Mouse (Mus musculus) left cerebral cortex, postnatal 36 days (tissue): ENCODE results near the gene Figla. TPM values are rescaled to one million over a fixed set of nuclear protein-coding genes. Genes with fewer than 3 reads are reported as not detected.
"Not testable (repeated sequence)": the region's sequence is repeated elsewhere in the genome, so short reads cannot be mapped to it uniquely, and the experiment has no call there.

Experiments
- DNase-seq, 2 experiments: peaks; one replicate each; pipeline ENCODE4 v3.0.0; 2021 to 2022; ENCODE audit warnings: low spot score in 2 of 2, mixed read lengths in 1 of 2
- intact Hi-C: fragments of 180-260 bp; cut with DNase I; formaldehyde crosslinking; loops from one replicate; pipeline ENCODE4 v1.15.1; 2025
- total RNA-seq, 2 experiments: library from RNA; stranded (reverse); gene quantifications; 2 replicates each; pipeline ENCODE4 v1.2.3; 2021

Figla gene
- total RNA-seq = not detected

DNA sequence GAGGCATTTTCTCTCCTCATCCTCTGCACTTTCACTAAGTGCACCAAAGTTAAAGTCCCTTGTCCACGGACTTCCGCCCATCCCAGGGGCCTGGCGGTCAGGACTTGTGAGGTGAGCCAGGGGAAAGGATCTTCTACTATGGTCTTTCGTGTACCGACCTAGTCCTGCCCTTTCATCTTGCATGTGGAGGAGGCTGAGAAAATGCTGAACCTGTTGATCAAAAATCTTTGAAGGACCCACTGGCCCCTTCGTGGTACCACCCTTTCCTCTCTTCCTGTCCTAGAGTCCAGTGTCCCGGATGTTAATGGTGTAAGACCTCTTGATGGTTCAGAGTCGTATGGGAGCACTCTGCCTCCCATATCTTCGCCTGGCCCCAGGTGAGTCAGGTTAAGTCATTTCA, at the start of gene Figla:
TSS of gene Figla (plus strand) at position 301 of the 400 bp plus-strand sequence.
- intact Hi-C loops = no loop called here
- DNase-seq = no peak

DNA sequence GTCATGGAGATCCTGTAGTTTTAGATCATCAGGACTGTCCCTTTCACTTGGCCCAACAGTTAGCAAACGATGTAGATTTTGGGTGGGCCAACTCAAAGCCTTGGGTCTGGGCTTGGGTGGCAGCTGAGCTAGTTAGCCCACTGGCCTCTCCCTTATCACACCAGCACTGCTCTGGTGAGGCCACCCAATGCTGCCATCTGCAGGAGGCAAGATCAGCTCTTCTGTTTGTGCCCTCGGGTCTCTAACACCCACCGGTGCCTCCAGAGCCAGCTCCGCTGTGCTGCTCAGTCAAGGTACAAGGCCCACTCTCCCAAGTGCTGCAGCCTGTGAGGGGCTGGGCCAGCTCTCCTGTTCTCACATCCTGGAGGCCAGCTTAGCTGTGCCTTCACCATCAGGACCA, 49.3 kb upstream of the Figla start:
- intact Hi-C loops = no loop called here
- no peak for DNase-seq

DNA sequence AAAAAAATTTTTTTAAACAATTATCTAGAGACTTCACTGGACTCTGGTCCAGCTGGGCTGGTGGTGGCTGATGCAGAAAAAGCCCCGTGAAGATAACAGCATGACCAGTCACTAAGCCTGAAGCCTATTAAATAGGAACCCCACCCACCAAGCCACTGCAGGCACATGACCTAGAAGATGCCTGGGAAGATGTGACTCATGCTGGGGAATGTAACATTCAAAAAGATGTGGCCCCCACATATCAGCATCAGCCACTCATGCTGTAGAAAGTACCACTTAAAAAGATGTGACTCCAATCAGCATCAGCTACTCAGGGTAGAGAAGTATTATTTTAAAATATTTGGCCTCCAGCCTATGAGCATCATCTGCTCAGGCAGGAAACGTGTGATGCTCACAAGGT, 46.1 kb upstream of the Figla start:
- intact Hi-C loops = loop anchor here (5.0 kb wide), 1 partner anchor 37 kb away; no protein-coding TSS in a partner anchor
- no peak for DNase-seq

DNA sequence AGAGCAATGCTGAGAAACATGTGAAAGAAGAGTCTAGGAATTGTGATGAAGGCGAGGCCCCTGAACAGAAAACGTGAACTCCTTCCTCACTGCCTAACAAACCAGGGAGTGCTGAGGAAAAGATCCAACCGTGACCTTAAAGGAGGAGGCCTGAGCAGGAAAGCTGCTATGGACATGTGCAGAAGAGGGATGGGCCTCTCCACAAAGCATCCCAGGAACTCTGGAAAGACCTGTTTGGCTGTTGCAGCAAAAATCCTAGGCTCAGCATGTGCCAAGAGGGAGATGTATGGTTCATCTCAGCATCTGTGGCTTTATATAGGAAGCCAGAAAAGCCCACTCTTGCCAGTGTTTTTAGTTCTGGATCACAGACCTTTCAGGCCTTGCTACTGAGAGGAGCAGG, 43.3 kb upstream of the Figla start:
- DNase-seq = no peak
- intact Hi-C loops = loop anchor here (5.0 kb wide), 1 partner anchor 35 kb away; no protein-coding TSS in a partner anchor

DNA sequence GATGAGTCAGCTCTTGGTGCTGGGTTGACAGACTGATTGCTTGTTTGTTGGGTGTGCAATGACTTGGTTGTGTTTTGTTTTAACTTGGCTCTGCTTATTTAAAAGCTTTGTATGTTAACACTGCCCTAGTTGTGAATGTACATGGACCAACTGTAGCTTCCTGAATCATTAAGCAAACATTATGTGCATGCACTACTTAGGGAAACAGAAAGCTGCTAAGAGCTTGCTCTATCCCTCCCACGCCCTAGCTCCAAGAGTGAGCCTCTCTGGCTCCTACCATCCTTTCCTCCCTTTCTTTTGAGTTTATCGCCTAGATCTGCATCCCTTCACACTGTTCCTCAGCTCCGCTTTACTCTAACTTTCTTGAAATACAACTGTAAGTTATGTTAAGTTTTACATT, 42.6 kb upstream of the Figla start:
- intact Hi-C loops = loop anchor here (5.0 kb wide), 1 partner anchor 34 kb away; no protein-coding TSS in a partner anchor
- DNase-seq = no peak

DNA sequence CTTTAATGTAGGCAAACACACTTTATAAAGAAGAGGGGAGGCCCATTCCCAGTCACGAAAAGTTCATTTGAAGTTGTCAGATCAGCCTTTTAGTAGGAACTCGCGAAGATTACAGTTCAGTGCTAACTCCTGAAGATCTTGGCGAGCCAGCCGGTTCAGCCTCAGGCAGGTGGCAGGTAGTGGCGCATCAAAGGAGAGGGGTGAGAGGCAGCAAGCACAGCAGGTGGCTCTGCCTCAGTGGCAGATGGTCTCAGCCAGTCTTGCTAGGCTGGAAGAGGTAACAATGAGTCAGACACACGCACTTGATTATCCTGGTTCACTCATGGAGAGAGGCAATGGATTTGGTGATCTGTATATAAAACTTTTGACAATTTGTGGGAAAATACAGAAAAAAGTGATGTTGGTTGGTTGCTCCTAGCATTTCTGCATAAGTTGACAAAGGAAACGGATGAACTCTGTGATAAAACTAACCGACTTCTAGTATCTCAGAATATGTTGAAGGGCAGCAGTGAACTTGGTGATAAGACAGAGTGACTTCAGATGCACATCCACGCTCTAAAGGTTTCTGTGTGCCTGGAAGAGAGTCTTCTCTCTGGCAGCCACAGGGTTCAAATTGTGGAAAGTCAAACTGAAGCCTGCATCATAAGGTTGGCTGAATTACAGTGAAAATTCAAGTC, 40.9 kb upstream of the Figla start:
- DNase-seq = no peak
- intact Hi-C loops = loop anchor here (5.0 kb wide), 1 partner anchor 32 kb away; no protein-coding TSS in a partner anchor

DNA sequence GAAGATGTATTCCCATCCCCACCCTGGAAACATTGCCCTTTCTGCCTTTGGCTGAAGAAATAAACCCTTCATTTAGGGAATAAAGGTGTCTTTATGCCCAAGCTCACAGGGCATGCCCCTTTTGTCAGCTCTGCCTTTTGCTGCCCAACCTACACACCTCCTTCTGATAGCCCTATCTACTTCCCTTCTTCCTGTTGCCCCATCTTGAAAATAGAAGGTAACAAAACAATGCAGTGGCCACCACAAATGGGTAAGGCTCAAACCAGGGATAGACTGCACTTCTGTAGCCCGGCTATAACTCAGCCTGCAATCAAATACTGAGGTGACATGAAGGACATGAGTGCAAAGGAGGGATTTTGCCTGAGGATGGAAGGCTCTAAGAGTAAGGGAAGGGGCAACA, 40.2 kb upstream of the Figla start:
- intact Hi-C loops = no loop called here

DNA sequence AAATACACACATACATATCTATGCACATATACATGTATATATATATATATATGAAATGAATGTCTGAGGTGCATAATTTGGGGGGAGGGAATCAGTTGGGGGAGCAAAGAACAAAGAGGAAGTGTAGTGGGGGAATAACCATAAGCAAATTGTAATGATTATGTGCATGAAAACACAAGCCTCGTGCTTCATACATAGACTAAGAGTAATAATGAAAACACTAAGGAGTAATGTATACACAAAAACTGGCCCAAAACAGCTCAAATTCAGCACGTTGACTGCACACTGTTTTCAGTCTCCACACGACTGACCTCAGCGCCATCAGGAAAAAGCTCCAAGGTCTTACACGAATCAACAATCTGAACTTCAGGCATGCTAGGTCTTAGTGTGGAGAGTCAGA, 39.7 kb upstream of the Figla start:
- intact Hi-C loops = no loop called here

More for the DNA sequence above, 40.2 kb upstream of the Figla start:
- DNase-seq = no peak

DNA sequence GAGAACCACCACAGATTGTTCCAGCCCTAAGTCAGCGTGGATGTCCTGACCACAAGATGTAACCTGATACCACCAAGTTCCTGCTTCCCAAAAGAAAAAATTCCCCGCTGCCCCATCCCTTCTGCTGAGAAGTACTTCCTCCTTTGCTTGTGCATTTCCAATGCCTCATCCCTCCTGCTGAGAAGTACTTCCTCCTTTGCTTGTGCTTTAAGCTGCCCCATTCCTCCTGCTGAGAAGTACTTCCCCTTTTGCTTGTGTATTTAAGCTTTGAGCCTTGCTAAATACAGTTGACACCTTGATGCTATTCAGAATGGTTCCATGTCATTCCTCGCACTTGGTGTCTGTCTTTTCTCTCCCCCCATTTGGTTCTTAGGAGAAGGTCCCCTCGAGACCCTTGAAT, 37.2 kb upstream of the Figla start:
- DNase-seq, intact Hi-C loops: not testable (repeated sequence)

More for the DNA sequence above, 39.7 kb upstream of the Figla start:
- no peak for DNase-seq

DNA sequence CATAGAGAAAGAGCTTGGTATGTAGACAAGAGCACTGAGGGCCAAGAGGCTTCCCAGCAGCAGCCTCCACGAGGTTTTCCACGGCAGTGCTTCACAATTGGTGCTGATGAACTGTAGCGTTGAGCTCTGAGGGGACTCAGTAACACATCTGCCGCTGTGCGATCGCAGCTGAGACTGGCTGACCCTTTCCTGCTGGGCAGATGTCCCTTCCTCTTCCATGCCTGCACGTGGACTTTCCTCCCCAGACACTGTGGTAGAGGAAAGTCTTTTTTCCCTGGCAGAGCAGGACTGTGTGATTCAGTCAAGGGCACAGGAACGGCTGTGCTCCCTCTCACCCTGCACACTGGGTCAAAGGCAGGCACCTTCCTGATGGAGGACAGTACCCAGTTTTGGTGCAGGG, 31.6 kb upstream of the Figla start:
- DNase-seq = no peak
- intact Hi-C loops = no loop called here

DNA sequence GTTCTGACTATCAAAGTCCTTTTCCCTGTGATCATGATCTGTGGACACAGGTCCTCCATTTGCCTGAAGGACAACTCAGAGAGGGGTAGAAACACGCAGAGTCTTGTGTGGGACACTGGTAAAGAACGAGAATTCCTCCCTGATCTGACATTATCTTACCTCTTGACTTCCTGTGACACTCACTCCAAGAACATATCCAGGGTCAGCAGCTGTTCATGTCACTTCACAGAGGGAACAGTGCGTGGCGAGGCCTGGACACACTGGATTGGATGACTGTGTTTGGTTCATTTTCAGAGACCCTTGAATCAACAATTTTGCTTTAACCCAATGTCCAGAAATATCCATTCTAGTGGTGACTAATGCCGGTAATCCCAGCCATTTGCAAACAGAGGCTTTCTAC, 26.4 kb upstream of the Figla start:
- intact Hi-C loops = not testable (repeated sequence)

DNA sequence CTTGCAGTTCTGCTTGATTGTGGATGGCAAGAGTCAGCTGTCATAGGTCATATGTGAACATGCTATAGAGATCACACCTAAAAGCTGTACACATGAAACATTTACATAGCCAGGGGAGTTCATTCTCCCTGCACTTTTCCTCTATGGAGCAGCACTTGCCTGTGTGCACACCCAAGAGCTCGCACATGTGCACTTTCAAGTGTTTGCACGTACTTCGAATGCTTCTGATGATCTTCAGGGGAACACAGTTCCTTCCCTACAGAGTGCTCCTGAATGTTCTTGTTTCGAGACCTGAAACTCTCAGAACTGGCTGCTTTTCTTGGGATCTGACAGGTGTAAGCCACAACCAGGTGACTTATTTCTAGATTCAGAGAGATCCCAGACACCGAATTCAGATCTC, 25.2 kb upstream of the Figla start:
- DNase-seq, intact Hi-C loops: not testable (repeated sequence)

More for the DNA sequence above, 26.4 kb upstream of the Figla start:
- not testable (repeated sequence) for DNase-seq

DNA sequence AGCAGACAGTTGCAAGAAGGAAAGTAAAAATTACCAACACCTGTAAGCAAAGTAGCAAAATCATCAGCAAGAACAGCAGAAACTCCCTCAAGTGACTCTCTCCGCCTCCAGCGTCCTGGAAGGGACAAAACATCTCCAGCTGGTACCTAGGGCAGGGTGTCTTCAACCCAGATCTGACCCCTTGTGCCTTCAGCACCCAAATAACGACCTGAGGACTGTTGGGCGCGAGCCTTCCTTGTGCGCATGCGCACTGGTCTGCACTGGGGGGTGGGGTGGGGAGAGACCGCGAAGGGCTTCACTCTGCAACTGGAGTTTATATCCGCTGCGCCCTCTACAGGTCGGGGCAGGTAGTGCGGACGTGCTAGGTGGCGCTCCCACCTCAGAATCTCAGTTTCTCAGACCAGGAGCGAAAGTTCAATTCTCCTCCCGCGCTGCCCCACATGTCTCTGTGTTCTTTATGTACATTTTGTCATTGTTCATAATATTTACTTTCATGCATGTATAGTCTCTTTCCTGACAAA, 12.5 kb upstream of the Figla start:
- no peak for DNase-seq
- intact Hi-C loops = loop anchor here (5.0 kb wide), 1 partner anchor 41 kb away; the partner anchor contains the start of gene Dusp11

DNA sequence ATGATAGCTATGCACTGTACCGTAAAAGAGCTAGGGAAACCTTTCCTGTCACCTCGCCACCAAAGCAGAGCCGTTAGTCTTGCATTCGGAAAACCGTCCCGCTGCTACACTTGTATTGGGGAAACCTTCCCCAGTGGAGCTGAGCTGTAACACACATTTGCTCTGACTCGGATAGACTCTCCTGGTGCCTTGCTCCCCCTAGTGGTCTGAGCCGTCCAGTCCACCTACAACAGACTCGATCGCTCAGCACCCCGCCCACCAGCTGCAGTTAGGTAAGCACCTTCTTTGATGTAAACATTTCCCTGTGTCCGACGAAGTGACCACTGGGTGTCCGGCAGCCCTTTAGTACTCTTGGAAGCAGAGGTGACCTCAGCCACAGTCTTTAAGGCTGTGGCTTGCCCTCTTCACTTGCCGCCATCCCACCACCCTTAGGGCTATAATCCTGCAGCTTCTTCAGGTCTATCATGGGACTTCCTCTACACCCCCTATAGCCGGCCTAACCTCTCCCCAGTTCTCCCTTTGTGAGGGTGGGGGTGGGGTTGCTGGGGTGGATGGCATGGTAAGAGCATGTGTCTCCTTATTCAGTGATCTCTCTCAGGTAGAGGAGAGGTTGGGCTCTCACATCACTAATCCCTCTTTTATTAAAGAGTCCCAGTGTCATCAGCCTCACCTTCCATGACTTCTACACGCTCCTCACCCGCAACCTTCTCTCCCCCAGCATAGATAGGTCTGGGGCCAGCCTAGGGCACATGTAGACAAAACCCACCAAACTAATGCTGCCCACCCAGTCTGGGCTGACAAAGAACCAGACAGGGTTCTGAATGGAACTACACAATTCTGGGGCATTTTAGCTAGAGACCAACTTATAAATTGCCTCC, 11.5 kb upstream of the Figla start:
- peak; percentile 58 to 60 for DNase-seq
- intact Hi-C loops = loop anchor here (5.0 kb wide), 3 partner anchors 32 to 67 kb away; partner anchors contain the start of gene Dusp11

DNA sequence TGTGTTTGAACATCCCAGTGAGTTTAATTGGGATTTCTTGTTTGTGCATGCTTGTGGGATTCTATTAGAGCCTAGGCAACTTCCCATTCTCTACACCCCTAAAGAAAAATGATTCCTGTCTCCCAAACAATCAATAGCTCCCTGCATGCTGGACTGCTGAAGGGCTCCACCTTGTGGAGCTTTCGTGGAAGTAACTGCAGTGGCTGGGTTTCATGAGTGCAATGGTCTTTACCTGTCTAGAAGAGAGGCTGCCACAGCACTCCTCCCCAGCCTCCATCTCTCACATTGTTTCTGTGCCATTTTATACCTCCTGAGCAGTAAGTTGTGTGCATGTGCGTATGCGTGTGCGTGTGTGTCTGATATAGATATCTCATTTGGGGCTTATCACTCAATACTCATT, 6.0 kb upstream of the Figla start:
- intact Hi-C loops = loop anchor here (5.0 kb wide), 2 partner anchors 38 to 73 kb away; no protein-coding TSS in a partner anchor
- peak; percentile 37 to 40 for DNase-seq

DNA sequence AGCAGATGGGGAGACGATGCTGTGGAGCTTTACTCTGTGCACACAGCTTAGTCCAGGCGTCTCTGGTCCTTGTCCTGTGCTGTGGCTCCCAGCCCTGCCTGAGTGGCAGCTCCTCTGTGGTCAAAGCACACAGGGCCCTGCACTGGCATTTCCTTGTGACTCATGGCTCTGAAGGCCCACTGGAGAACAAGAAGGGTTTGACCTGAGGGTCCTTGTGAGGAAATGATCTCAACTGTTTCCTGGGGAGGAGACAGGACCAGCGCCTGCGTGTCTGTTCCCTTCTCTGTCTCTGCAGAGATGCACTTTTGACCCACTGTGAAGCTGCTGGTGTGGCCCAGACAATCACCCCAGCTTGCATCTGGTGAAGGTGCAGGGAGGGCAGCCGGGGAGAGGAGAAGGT, 1.2 kb upstream of the Figla start:
- DNase-seq, intact Hi-C loops: not testable (repeated sequence)

DNA sequence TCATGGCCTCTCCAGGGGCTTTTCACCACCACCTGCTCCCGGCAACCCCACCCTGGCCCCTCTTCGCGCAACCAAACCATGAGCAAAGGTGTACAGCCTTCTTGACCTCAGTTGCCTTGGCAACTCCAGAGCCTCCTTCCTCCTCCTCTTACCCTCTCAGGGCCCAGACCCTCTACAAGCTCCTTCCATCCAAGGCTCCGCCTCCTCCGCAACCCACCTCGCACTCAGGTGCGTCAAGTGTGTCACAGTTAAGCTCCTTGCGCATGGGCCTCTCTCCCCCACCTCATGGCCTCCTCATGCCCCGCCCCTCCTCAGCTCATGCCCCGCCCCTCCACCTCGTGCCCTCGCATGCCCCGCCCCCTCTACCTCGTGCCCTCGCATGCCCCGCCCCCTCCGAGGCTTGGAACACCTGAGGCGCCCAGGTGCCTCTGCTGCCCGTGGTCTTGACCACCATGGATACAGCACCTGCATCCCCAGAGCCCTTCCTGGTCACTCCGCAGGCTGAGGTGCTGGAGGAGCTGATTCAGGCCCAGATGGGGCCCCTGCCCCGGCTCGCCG, 901 bp downstream of the Figla start:
- intact Hi-C loops = no loop called here
- no peak for DNase-seq

DNA sequence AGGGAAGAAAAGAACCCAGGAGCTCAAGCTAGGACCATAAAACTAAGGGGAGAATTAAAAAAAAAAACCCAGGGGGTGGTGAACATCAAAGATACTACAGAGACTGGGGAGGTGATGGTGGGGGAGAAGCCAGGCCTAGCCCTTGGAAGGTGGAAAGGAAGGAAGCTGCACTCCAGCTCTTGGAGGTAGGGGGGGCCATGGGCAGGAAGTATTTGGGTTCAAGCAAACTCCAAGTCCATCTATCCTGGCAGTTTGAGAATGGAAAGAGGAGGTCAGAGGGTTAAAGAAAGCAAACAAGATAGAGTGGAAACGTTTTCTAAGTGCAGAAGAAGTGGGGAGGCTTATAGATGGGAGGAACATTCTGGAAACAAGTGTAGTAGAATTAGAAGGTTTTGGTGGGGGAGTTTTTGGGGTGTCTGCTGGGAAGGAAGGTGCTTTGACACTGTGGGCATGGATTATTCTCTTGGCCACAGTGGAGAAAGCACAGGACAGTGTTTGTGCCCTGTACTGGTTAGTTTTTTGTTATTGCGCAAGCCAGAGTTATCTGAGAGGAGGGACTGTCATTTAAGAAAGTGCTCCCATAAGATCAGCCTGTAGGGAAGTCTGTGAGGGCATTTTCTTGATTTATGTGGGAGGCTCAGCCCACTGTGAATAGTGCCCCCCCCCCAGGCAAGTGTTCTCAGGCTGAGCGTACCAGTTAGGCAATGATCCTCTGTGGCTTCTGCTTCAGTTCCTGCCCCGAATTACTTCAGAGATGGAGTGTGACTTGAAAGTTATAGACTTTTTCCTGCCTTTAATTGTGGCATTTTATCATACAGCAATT, 3.7 kb downstream of the Figla start:
- DNase-seq = no peak
- intact Hi-C loops = no loop called here

DNA sequence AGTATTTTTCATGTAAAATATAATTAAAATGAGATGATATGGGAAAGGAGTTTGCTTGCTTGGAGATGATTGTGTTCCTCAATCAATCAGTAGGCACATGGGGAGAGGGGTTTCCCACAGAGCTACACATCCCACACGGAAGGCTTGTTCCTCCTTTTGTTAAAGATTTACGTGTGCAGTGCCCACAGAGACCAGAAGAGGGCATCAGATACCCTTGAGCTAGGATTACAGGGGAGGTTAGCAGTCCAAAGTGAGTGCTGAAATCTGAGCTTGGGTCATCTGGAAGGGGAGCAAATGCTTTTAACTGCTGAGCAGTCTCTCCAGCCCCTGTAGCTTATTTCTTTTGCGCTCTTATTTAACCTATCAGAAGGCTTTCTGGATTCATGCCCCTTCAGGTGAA, 5.0 kb downstream of the Figla start:
- no peak for DNase-seq
- intact Hi-C loops = no loop called here
